ENCODE assay signal across 8 mouse cellular contexts in the genomic region with DNA sequence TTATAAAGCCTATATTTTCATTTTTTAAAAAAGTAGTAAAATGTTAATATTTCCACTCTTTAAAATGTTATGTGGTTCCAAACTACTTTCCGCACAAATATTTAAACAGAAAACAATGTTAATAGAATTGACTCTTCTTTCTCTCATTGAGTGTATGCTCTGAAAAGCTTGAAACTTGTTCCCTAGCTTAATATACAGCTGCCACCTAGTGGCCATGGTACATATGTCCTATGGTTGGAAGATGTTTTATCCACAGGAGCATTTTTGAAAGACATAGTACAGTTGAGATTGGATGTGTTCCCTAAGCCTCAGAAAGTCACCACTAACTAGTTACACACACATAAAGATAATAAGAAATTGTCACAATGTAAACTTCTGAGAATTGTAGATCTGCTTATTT. TPM values are rescaled to one million over a fixed set of nuclear protein-coding genes. Genes with fewer than 3 reads are reported as not detected.
DNase-seq lines count a peak whose midpoint lies in the region; ATAC-seq and TF ChIP-seq lines count a peak whose summit lies in the region.
"Had no signal": no experiment of that assay in that cellular context is flagged by ENCODE, and none has a peak within 500 bp of the region (broad histone marks: within the 10 kb centered on the region; RNA-seq: fewer than 3 reads in every experiment).

No protein-coding gene starts in this region.

- no peaks in the 10 kb centered on the region for H3K27me3 ChIP-seq in hindbrain, embryonic 11.5 days (ENCODE audit: control insufficient read depth, insufficient read depth, low read length)
- H3K27me3 ChIP-seq in hindbrain, embryonic 16.5 days (replicated peaks; ENCODE audit: control insufficient read depth, insufficient read depth, low read length): no peaks in the 10 kb centered on the region
- no peaks in the 10 kb centered on the region for H3K27me3 ChIP-seq in kidney, postnatal 0 days (ENCODE audit: insufficient read depth, low read length)
- no peaks in the 10 kb centered on the region for H3K27me3 ChIP-seq in stomach, postnatal 0 days (ENCODE audit: control insufficient read depth, insufficient read depth, low read length)
- H3K27me3 ChIP-seq: embryonic facial prominence, embryonic 13.5 days had no signal

- peak; percentile 75 for DNase-seq in hindbrain, embryonic 11.5 days (ENCODE audit: low spot score)
- DNase-seq in thymus, postnatal 4 days: peak; percentile 43
- no peak for DNase-seq in thymus, adult 18-20 months
- peak; percentile 42 for DNase-seq in cerebellum, adult 9-10 months
- peak; percentile 83 for DNase-seq in kidney, postnatal 0 days (ENCODE audit: low spot score)
- peak; percentile 24 for DNase-seq in stomach, postnatal 0 days (ENCODE audit: low spot score)

- 52% methylated on average over 1 of the region's 1 CpGs for WGBS in hindbrain, embryonic 11.5 days
- WGBS in hindbrain, embryonic 16.5 days: 40% methylated on average over 1 of the region's 1 CpGs
- 52% methylated on average over 1 of the region's 1 CpGs for WGBS in kidney, postnatal 0 days
- 35% methylated on average over 1 of the region's 1 CpGs for WGBS in stomach, postnatal 0 days

- H3K4me3 ChIP-seq in hindbrain, embryonic 11.5 days (ENCODE audit: low read depth, low read length): no peak overlapping the region
- no peak overlapping the region for H3K4me3 ChIP-seq in hindbrain, embryonic 16.5 days (ENCODE audit: low read length)
- no peak overlapping the region for H3K4me3 ChIP-seq in kidney, postnatal 0 days (replicated peaks; ENCODE audit: low read depth, low read length)
- H3K4me3 ChIP-seq in stomach, postnatal 0 days (ENCODE audit: low read depth, low read length): no peak overlapping the region
- H3K4me3 ChIP-seq: embryonic facial prominence, embryonic 13.5 days had no signal

- H3K4me2 ChIP-seq in hindbrain, embryonic 11.5 days (replicated peaks; ENCODE audit: low read depth, low read length): no peak overlapping the region
- H3K4me2 ChIP-seq in hindbrain, embryonic 16.5 days (ENCODE audit: low read length): no peak overlapping the region
- no peak overlapping the region for H3K4me2 ChIP-seq in kidney, postnatal 0 days (ENCODE audit: low read length)
- H3K4me2 ChIP-seq in stomach, postnatal 0 days (replicated peaks; ENCODE audit: low read depth): no peak overlapping the region
- H3K4me2 ChIP-seq: embryonic facial prominence, embryonic 13.5 days had no signal

- ATAC-seq in hindbrain, embryonic 11.5 days (ENCODE audit: low FRiP score): no peak; the same call in 1 of the 2 replicates
- ATAC-seq in hindbrain, embryonic 16.5 days: no peak
- no peak for ATAC-seq in kidney, postnatal 0 days (replicated peaks; ENCODE audit: low FRiP score, low read depth)
- no peak for ATAC-seq in stomach, postnatal 0 days (ENCODE audit: low FRiP score, low TSS enrichment)

- H3K4me1 ChIP-seq in hindbrain, embryonic 11.5 days (replicated peaks; ENCODE audit: control insufficient read depth, insufficient read depth, low read length): no peaks in the 10 kb centered on the region
- no peaks in the 10 kb centered on the region for H3K4me1 ChIP-seq in hindbrain, embryonic 16.5 days (ENCODE audit: control insufficient read depth, insufficient read depth, low read depth, low read length)
- H3K4me1 ChIP-seq in kidney, postnatal 0 days (replicated peaks; ENCODE audit: insufficient read depth, low read length): no peaks in the 10 kb centered on the region
- no peaks in the 10 kb centered on the region for H3K4me1 ChIP-seq in stomach, postnatal 0 days (replicated peaks; ENCODE audit: control insufficient read depth, insufficient read depth)
- H3K4me1 ChIP-seq: embryonic facial prominence, embryonic 13.5 days had no signal

- no peak overlapping the region for H3K27ac ChIP-seq in hindbrain, embryonic 11.5 days (ENCODE audit: low read depth, low read length)
- no peak overlapping the region for H3K27ac ChIP-seq in hindbrain, embryonic 16.5 days (ENCODE audit: low read depth, low read length)
- no peak overlapping the region for H3K27ac ChIP-seq in kidney, postnatal 0 days
- no peak overlapping the region for H3K27ac ChIP-seq in stomach, postnatal 0 days (replicated peaks)
- H3K27ac ChIP-seq: embryonic facial prominence, embryonic 13.5 days had no signal

- no peaks in the 10 kb centered on the region for H3K36me3 ChIP-seq in hindbrain, embryonic 11.5 days (ENCODE audit: control insufficient read depth, insufficient read depth, low read length)
- H3K36me3 ChIP-seq in hindbrain, embryonic 16.5 days (ENCODE audit: control insufficient read depth, insufficient read depth, low read length): no peaks in the 10 kb centered on the region
- no peaks in the 10 kb centered on the region for H3K36me3 ChIP-seq in kidney, postnatal 0 days (ENCODE audit: insufficient read depth, low read length)
- no peaks in the 10 kb centered on the region for H3K36me3 ChIP-seq in stomach, postnatal 0 days (ENCODE audit: control insufficient read depth, insufficient read depth, low read length)
- H3K36me3 ChIP-seq: embryonic facial prominence, embryonic 13.5 days had no signal

- no peak for TF ChIP-seq EP300 in stomach, postnatal 0 days (optimal IDR thresholded peaks at IDR 0.05)

- no peaks in the 10 kb centered on the region for H3K9me3 ChIP-seq in hindbrain, embryonic 11.5 days (ENCODE audit: control insufficient read depth, low read length)
- H3K9me3 ChIP-seq in hindbrain, embryonic 16.5 days (ENCODE audit: control insufficient read depth, low read length): no peaks in the 10 kb centered on the region
- no peaks in the 10 kb centered on the region for H3K9me3 ChIP-seq in kidney, postnatal 0 days (replicated peaks; ENCODE audit: low read length)
- no peaks in the 10 kb centered on the region for H3K9me3 ChIP-seq in stomach, postnatal 0 days (ENCODE audit: control insufficient read depth, low read length)
- H3K9me3 ChIP-seq: embryonic facial prominence, embryonic 13.5 days had no signal

- H3K9ac ChIP-seq in hindbrain, embryonic 11.5 days (ENCODE audit: low read depth, low read length): no peak overlapping the region
- H3K9ac ChIP-seq in hindbrain, embryonic 16.5 days (ENCODE audit: low read depth, low read length): no peak overlapping the region
- H3K9ac ChIP-seq in kidney, postnatal 0 days (ENCODE audit: low read depth, low read length): no peak overlapping the region
- no peak overlapping the region for H3K9ac ChIP-seq in stomach, postnatal 0 days (ENCODE audit: low read length)
- H3K9ac ChIP-seq: embryonic facial prominence, embryonic 13.5 days had no signal

- TF ChIP-seq CTCF in kidney, postnatal 0 days (IDR thresholded peaks at IDR 0.05; ENCODE audit: low read depth): peak; percentile 84
- TF ChIP-seq CTCF in stomach, postnatal 0 days (IDR thresholded peaks at IDR 0.05; ENCODE audit: low read depth): peak; percentile 86

RNA-seq across cellular contexts. Expression of a gene that starts 11.7 kb away (rescaled TPM):
- not detected in 2 replicates for polyA plus RNA-seq in hindbrain, embryonic 11.5 days (2014; fragmentation: Nextera tagmentation; extraction: Ambion mirVana)
- not detected in 2 replicates for polyA plus RNA-seq in hindbrain, embryonic 16.5 days (2015; fragmentation: Nextera tagmentation; extraction: Ambion mirVana)
- not detected in 2 replicates for polyA plus RNA-seq in kidney, postnatal 0 days (2015; fragmentation: Nextera tagmentation; extraction: Ambion mirVana)
- polyA plus RNA-seq in stomach, postnatal 0 days (2015; fragmentation: Nextera tagmentation; extraction: Ambion mirVana): not detected in 2 replicates
- polyA plus RNA-seq: embryonic facial prominence, embryonic 13.5 days had no signal

RNA-seq across cellular contexts. Expression of a gene that starts 22.0 kb away (rescaled TPM):
- not detected in 2 replicates for polyA plus RNA-seq in hindbrain, embryonic 11.5 days (2014; fragmentation: Nextera tagmentation; extraction: Ambion mirVana)
- polyA plus RNA-seq in hindbrain, embryonic 16.5 days (2015; fragmentation: Nextera tagmentation; extraction: Ambion mirVana): not detected in 2 replicates
- not detected in 2 replicates for polyA plus RNA-seq in kidney, postnatal 0 days (2015; fragmentation: Nextera tagmentation; extraction: Ambion mirVana)
- polyA plus RNA-seq in stomach, postnatal 0 days (2015; fragmentation: Nextera tagmentation; extraction: Ambion mirVana): not detected in 2 replicates
- polyA plus RNA-seq: embryonic facial prominence, embryonic 13.5 days had no signal

Comparison
In these comparisons a context has a peak if more than half of its experiments do, and no peak if none do; other contexts are left out.
1. DNase-seq: peak in hindbrain, embryonic 11.5 days (single experiment), thymus, postnatal 4 days (single experiment), cerebellum, adult 9-10 months (single experiment), kidney, postnatal 0 days (single experiment) and stomach, postnatal 0 days (single experiment); none in thymus, adult 18-20 months (0 of 2).